Comparison of ENCODE assay signal across 25 mouse cellular contexts in genomic region chr13:51663561-51663960, GRCm38 (mm10). TPM values are rescaled to one million over a fixed set of nuclear protein-coding genes. Genes with fewer than 3 reads are reported as not detected.
"Had no signal": no experiment of that assay in that cellular context is flagged by ENCODE, and none has a peak within 500 bp of the region (broad histone marks: within the 10 kb centered on the region; RNA-seq: fewer than 3 reads in every experiment).

No protein-coding gene starts in this region.

- H3K27me3 ChIP-seq: heart, embryonic 12.5 days; hindbrain, embryonic 12.5 days; intestine, embryonic 15.5 days; limb, embryonic 12.5 days; liver, embryonic 13.5 days; liver, embryonic 15.5 days had no signal

- DNase-seq: gastrocnemius, adult 2 months; gastrocnemius, postnatal 10 days; gastrocnemius, postnatal 25 days; heart, adult 18-20 months; heart, postnatal 10 days; heart, postnatal 4 days; liver, embryonic 13.5 days; liver, postnatal 0 days; lung, adult 2 months had no signal

- H3K4me2 ChIP-seq: heart, embryonic 12.5 days; hindbrain, embryonic 12.5 days; hindbrain, embryonic 14.5 days; intestine, embryonic 15.5 days; limb, embryonic 12.5 days; liver, embryonic 11.5 days; liver, embryonic 13.5 days; liver, embryonic 15.5 days had no signal

- H3K9ac ChIP-seq: heart, embryonic 12.5 days; hindbrain, embryonic 12.5 days; hindbrain, embryonic 14.5 days; intestine, embryonic 15.5 days; limb, embryonic 12.5 days; liver, embryonic 13.5 days; liver, embryonic 15.5 days; liver, postnatal 0 days had no signal

- H3K4me1 ChIP-seq: heart, embryonic 10.5 days; heart, embryonic 12.5 days; hindbrain, embryonic 10.5 days; hindbrain, embryonic 12.5 days; intestine, embryonic 15.5 days; limb, embryonic 10.5 days; limb, embryonic 12.5 days; liver, embryonic 13.5 days; liver, embryonic 15.5 days had no signal

- H3K9me3 ChIP-seq: heart, embryonic 10.5 days; heart, embryonic 12.5 days; hindbrain, embryonic 10.5 days; hindbrain, embryonic 12.5 days; intestine, embryonic 15.5 days; limb, embryonic 10.5 days; limb, embryonic 12.5 days; liver, embryonic 13.5 days; liver, embryonic 15.5 days had no signal

- H3K4me3 ChIP-seq: gastrocnemius, adult 2 months; heart, embryonic 10.5 days; heart, embryonic 12.5 days; hindbrain, embryonic 10.5 days; hindbrain, embryonic 12.5 days; intestine, embryonic 15.5 days; layer of hippocampus, adult 2 months; left cerebral cortex, adult 2 months; limb, embryonic 10.5 days; limb, embryonic 12.5 days; liver, embryonic 13.5 days; liver, embryonic 15.5 days had no signal

- ATAC-seq: forebrain, embryonic 16.5 days; hindbrain, embryonic 16.5 days; inflammation-experienced regulatory T-cells, adult 6 months; intestine, embryonic 15.5 days; intestine, postnatal 0 days; liver, postnatal 0 days had no signal

- H3K27ac ChIP-seq: gastrocnemius, adult 2 months; heart, embryonic 10.5 days; hindbrain, embryonic 10.5 days; hindbrain, embryonic 12.5 days; hindbrain, embryonic 14.5 days; intestine, embryonic 15.5 days; layer of hippocampus, adult 2 months; left cerebral cortex, adult 2 months; limb, embryonic 10.5 days; limb, embryonic 12.5 days; liver, embryonic 13.5 days; liver, embryonic 15.5 days had no signal

RNA-seq across cellular contexts. Expression of gene Cks2, which starts 18.5 kb away (rescaled TPM):
- total RNA-seq: gastrocnemius, adult 2 months had no signal
